Mouse (Mus musculus): ENCODE results near the gene Upf1. TPM values are rescaled to one million over a fixed set of nuclear protein-coding genes. Genes with fewer than 3 reads are reported as not detected.

The Upf1 gene
- polyA plus RNA-seq, 1 experiment: 35.4 TPM

DNA sequence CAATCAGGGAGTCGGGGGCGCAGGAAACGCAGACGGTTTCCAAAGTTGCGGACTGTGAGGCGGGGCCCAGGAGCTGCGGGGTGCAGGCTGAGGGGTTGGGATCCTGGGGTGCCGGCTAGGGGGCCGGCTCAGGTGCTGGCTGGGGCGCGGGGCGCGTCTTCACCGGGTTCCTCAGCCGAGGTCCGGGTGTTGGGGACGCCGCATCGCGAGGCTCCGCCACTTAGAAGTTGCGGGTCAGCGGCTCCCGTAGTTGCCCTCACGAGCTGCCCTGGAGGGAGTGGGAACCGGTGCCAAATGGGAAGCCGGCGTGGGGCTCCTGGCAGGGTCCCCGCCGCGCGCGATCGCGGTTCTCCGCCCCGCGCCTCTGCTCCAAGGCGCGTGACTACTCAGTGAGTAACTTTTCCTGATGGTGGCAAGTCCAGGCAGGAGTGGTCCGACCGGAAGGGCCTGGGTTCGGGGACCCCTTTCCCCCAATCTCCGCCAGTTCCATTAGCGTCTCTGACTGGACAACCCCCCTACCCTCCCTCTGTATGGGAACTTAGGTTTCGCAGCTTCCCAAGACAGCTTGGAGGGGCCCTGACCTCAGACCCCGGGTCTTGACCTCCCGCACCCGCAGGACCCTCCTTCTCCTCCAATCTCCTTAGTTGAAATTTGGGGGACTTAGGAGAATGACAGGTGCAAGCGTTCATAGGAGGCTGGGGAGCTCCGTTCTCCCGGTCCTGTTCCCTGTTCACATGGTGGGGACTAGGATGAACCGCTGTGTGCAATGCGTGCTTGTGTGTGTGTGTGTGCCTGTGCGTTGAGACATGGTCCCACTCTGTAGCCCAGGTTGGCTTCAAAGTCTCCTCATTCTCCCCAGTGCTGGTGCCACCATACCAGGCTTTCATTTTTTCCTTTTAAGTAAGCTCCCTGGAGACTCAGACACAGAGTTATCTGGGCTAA lies 69.7 kb downstream of the Upf1 start:
- no peak for TF ChIP-seq POLR2A (IDR thresholded peaks at IDR 0.05; ENCODE audit: control insufficient read depth, low read depth, low read length)
- TF ChIP-seq CTCF (IDR thresholded peaks at IDR 0.05; ENCODE audit: control insufficient read depth, insufficient read depth, insufficient replicate concordance, low read depth, low read length): no peak
- Histone ChIP-seq H3K27ac (ENCODE audit: control insufficient read depth, insufficient read depth, low read depth, low read length) (no peak overlapping the region), H3K4me3 (ENCODE audit: control insufficient read depth, low read depth, low read length) (peak overlapping the region; percentile 92), H3K36me3 (ENCODE audit: control insufficient read depth, insufficient read depth, low read length) (no peaks in the 10 kb centered on the region), H3K27me3 (ENCODE audit: control insufficient read depth, insufficient read depth, low read length) (no peaks in the 10 kb centered on the region), H3K4me1 (ENCODE audit: control insufficient read depth, insufficient read depth, low read length) (peaks cover 13% of the 10 kb centered on the region)

DNA sequence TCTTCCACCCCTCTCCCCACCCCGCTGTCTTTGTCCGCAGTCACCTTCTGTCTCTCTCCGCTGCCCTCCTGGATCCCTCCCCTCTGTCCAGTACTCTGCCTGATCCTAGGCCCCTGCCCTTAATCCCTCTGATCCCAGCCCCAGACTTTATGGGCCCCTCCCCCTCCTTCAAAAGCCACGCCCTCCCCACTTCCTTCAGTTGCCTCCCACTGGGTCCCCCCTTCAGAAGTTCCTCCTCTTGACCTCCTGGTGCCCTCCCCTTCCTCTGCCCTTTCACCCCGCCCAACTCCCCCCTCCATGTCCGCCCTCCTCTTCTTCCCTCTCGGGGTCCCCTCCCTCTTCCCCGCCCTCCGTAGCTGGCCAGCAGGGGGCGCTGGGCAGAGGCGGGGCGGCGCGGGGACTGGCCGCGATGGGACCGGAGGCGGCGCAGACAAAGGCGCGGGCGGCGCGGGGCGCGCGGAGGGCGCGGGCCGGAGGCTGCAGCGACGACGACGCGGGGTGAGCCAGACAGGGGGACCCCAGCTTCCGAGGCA lies 70.4 kb downstream of the Upf1 start, which contains the start of gene Homer3:
Gene Homer3, plus strand, starts transcription at position 225 of the 533 bp plus-strand sequence.
- H3K4me3 ChIP-seq (ENCODE audit: control insufficient read depth, low read depth, low read length): peak within 1 kb of the TSS; percentile 92
- no peaks in the 10 kb centered on the region for H3K36me3 ChIP-seq (ENCODE audit: control insufficient read depth, insufficient read depth, low read length)
- H3K4me1 ChIP-seq (ENCODE audit: control insufficient read depth, insufficient read depth, low read length): peaks cover 17% of the 10 kb centered on the region
- peak within 1 kb of the TSS; percentile 70 for H3K27ac ChIP-seq (ENCODE audit: control insufficient read depth, insufficient read depth, low read depth, low read length)
- H3K27me3 ChIP-seq (ENCODE audit: control insufficient read depth, insufficient read depth, low read length): no peaks in the 10 kb centered on the region
- TF ChIP-seq POLR2A (IDR thresholded peaks at IDR 0.05; ENCODE audit: control insufficient read depth, low read depth, low read length): 0 out of 2 replicates have a peak, but pooled peaks have one; percentile 40
- TF ChIP-seq CTCF (IDR thresholded peaks at IDR 0.05; ENCODE audit: control insufficient read depth, insufficient read depth, insufficient replicate concordance, low read depth, low read length): peak; percentile 74

Other genes starting within 250 kb of the Upf1 start
- gene Ncan, start 232.4 kb downstream of the Upf1 start, polyA plus RNA-seq (2012; rRNA removed): 7.3 and 8.9 TPM in 2 replicates
- gene Nr2c2ap, start 221.9 kb downstream of the Upf1 start, polyA plus RNA-seq (2012; rRNA removed): 3.8 and 4.8 TPM in 2 replicates
- gene Rfxank, start 214.1 kb downstream of the Upf1 start, polyA plus RNA-seq (2012; rRNA removed): 19.1 TPM in 2 replicates
- 104 and 117 TPM in 2 replicates for gene Borcs8, start 213.8 kb downstream of the Upf1 start, polyA plus RNA-seq (2012; rRNA removed)
- 2.6 and 3.7 TPM in 2 replicates for gene Mef2b, start 213.6 kb downstream of the Upf1 start, polyA plus RNA-seq (2012; rRNA removed)
- 13.4 and 17.7 TPM in 2 replicates for gene Tmem161a, start 180.9 kb downstream of the Upf1 start, polyA plus RNA-seq (2012; rRNA removed)
- 11.8 and 12.3 TPM in 2 replicates for gene Slc25a42, start 141.0 kb downstream of the Upf1 start, polyA plus RNA-seq (2012; rRNA removed)
- 206 and 208 TPM in 2 replicates for gene Sugp2, start 119.1 kb downstream of the Upf1 start, polyA plus RNA-seq (2012; rRNA removed)
- gene Armc6, start 118.8 kb downstream of the Upf1 start, polyA plus RNA-seq (2012; rRNA removed): 5.4 and 5.5 TPM in 2 replicates
- gene Homer3, start 70.5 kb downstream of the Upf1 start, polyA plus RNA-seq (2012; rRNA removed): 7.3 and 9.8 TPM in 2 replicates
- gene Ddx49, start 50.8 kb downstream of the Upf1 start, polyA plus RNA-seq (2012; rRNA removed): 95.5 and 101 TPM in 2 replicates
- gene Cope, start 50.8 kb downstream of the Upf1 start, polyA plus RNA-seq (2012; rRNA removed): 102 and 115 TPM in 2 replicates
- gene Cers1, start 37.5 kb downstream of the Upf1 start, polyA plus RNA-seq (2012; rRNA removed): 0.43 and 0.48 TPM in 2 replicates
- 0.20 and 0.24 TPM in 2 replicates for gene Gdf1, start 23.5 kb downstream of the Upf1 start, polyA plus RNA-seq (2012; rRNA removed)
- 409 and 456 TPM in 2 replicates for gene Comp, start 20.3 kb upstream of the Upf1 start, polyA plus RNA-seq (2012; rRNA removed)
- gene Crtc1, start 86.3 kb upstream of the Upf1 start, polyA plus RNA-seq (2012; rRNA removed): 11.3 and 12.3 TPM in 2 replicates
- gene Klhl26, start 123.7 kb upstream of the Upf1 start, polyA plus RNA-seq (2012; rRNA removed): 3.6 and 4.8 TPM in 2 replicates
- gene Tmem59l, start 134.1 kb upstream of the Upf1 start, polyA plus RNA-seq (2012; rRNA removed): 62.6 and 62.9 TPM in 2 replicates
- gene Crlf1, start 139.9 kb upstream of the Upf1 start, polyA plus RNA-seq (2012; rRNA removed): 126 and 137 TPM in 2 replicates
- 23.9 and 26.9 TPM in 2 replicates for gene Rex1bd, start 153.5 kb upstream of the Upf1 start, polyA plus RNA-seq (2012; rRNA removed)
- gene Uba52, start 157.5 kb upstream of the Upf1 start, polyA plus RNA-seq (2012; rRNA removed): 768 and 853 TPM in 2 replicates
- gene Fkbp8, start 174.4 kb upstream of the Upf1 start, polyA plus RNA-seq (2012; rRNA removed): 179 and 198 TPM in 2 replicates
- gene Kxd1, start 174.7 kb upstream of the Upf1 start, polyA plus RNA-seq (2012; rRNA removed): 77.9 and 84.7 TPM in 2 replicates
- gene Ell, start 186.2 kb upstream of the Upf1 start, polyA plus RNA-seq (2012; rRNA removed): 42.5 and 43.8 TPM in 2 replicates
- 561 and 588 TPM in 2 replicates for gene Isyna1, start 241.1 kb upstream of the Upf1 start, polyA plus RNA-seq (2012; rRNA removed)

Data from testis, adult 2 months (tissue).